In genomic region chr10:17575448-17576332, GRCm38 (mm10) we compare ENCODE assay signal across 8 mouse cellular contexts.
DNase-seq lines count a peak whose midpoint lies in the region; ATAC-seq and TF ChIP-seq lines count a peak whose summit lies in the region.

No protein-coding gene starts in this region.

- H3K27me3 ChIP-seq in forebrain, embryonic 11.5 days (ENCODE audit: control insufficient read depth, insufficient read depth, low read length): no peaks in the 10 kb centered on the region
- H3K27me3 ChIP-seq in forebrain, postnatal 0 days (ENCODE audit: insufficient read depth, low read length): no peaks in the 10 kb centered on the region
- no peaks in the 10 kb centered on the region for H3K27me3 ChIP-seq in liver, embryonic 13.5 days

- no peak overlapping the region for H3K4me3 ChIP-seq in forebrain, embryonic 11.5 days (ENCODE audit: low read depth, low read length)
- H3K4me3 ChIP-seq in forebrain, postnatal 0 days (ENCODE audit: low read depth, low read length): no peak overlapping the region
- H3K4me3 ChIP-seq in liver, embryonic 13.5 days (replicated peaks): no peak overlapping the region

- no peak for TF ChIP-seq CTCF in forebrain, postnatal 0 days (IDR thresholded peaks at IDR 0.05; ENCODE audit: low read depth)

- H3K9me3 ChIP-seq in forebrain, embryonic 11.5 days (ENCODE audit: control insufficient read depth, low read length): no peaks in the 10 kb centered on the region
- no peaks in the 10 kb centered on the region for H3K9me3 ChIP-seq in forebrain, postnatal 0 days (ENCODE audit: low read length)
- no peaks in the 10 kb centered on the region for H3K9me3 ChIP-seq in liver, embryonic 13.5 days (replicated peaks)

- H3K4me2 ChIP-seq in forebrain, embryonic 11.5 days (ENCODE audit: low read depth, low read length, severe bottlenecking): no peak overlapping the region
- H3K4me2 ChIP-seq in forebrain, postnatal 0 days (ENCODE audit: low read depth): no peak overlapping the region
- H3K4me2 ChIP-seq in liver, embryonic 13.5 days: peak overlapping the region; percentile 43

- H3K36me3 ChIP-seq in forebrain, embryonic 11.5 days (ENCODE audit: control insufficient read depth, insufficient read depth, low read length): no peaks in the 10 kb centered on the region
- H3K36me3 ChIP-seq in forebrain, postnatal 0 days (ENCODE audit: insufficient read depth): no peaks in the 10 kb centered on the region
- H3K36me3 ChIP-seq in liver, embryonic 13.5 days: no peaks in the 10 kb centered on the region

- no peaks in the 10 kb centered on the region for H3K4me1 ChIP-seq in forebrain, embryonic 11.5 days (replicated peaks; ENCODE audit: control insufficient read depth, insufficient read depth, low read length)
- H3K4me1 ChIP-seq in forebrain, postnatal 0 days (ENCODE audit: insufficient read depth): no peaks in the 10 kb centered on the region
- H3K4me1 ChIP-seq in liver, embryonic 13.5 days (replicated peaks): peaks cover 46% of the 10 kb centered on the region

- no peak overlapping the region for H3K9ac ChIP-seq in forebrain, embryonic 11.5 days (ENCODE audit: low read length)
- no peak overlapping the region for H3K9ac ChIP-seq in forebrain, postnatal 0 days
- H3K9ac ChIP-seq in liver, embryonic 13.5 days: 0 out of 2 replicates have a peak overlapping the region, but pooled peaks have one; percentile 7

- H3K27ac ChIP-seq in forebrain, embryonic 11.5 days (ENCODE audit: low read depth, low read length): no peak overlapping the region
- H3K27ac ChIP-seq in forebrain, postnatal 0 days (ENCODE audit: low read depth, low read length): no peak overlapping the region
- peak overlapping the region; percentile 67 for H3K27ac ChIP-seq in liver, embryonic 13.5 days

- no peak for DNase-seq in forebrain, embryonic 11.5 days (ENCODE audit: low spot score)
- DNase-seq in forebrain, postnatal 0 days: no peak
- DNase-seq in 3T3-L1 (ENCODE audit: low read depth, low spot score): peak; percentile 58
- peak; percentile 50 for DNase-seq in embryo, embryonic 10.5 days (ENCODE audit: low spot score)
- no peak for DNase-seq in liver, embryonic 13.5 days
- no peak for DNase-seq in right cerebral cortex, adult 2 months (ENCODE audit: low spot score in 2 of 2)
- DNase-seq in adrenal gland, adult 8-10 months: no peak
- DNase-seq in cerebellum, adult 9-11 months: no peak

- peak; percentile 69 for ATAC-seq in forebrain, embryonic 11.5 days (replicated peaks; ENCODE audit: low FRiP score)
- no peak for ATAC-seq in forebrain, postnatal 0 days
- peak; percentile 83 for ATAC-seq in liver, embryonic 13.5 days (ENCODE audit: low read depth)

- WGBS in forebrain, embryonic 11.5 days: 25% methylated on average over 10 of the region's 10 CpGs
- WGBS in forebrain, postnatal 0 days: 32% methylated on average over 10 of the region's 10 CpGs
- WGBS in liver, embryonic 13.5 days (ENCODE audit: insufficient replicate concordance): 22% methylated on average over 10 of the region's 10 CpGs

Comparison
In these comparisons a context has a peak if more than half of its experiments do, and no peak if none do; other contexts are left out.
1. DNase-seq: peak in 3T3-L1 (single experiment) and embryo, embryonic 10.5 days (single experiment); none in forebrain, embryonic 11.5 days (single experiment), forebrain, postnatal 0 days (single experiment), liver, embryonic 13.5 days (single experiment), right cerebral cortex, adult 2 months (0 of 2), adrenal gland, adult 8-10 months (single experiment) and cerebellum, adult 9-11 months (single experiment).